Mouse (Mus musculus): ENCODE measurements around the gene Gm20388. TPM values are rescaled to one million over a fixed set of nuclear protein-coding genes. Genes with fewer than 3 reads are reported as not detected.

Gm20388 gene
- polyA plus RNA-seq, 1 experiment from 2014 or later: 5.3 TPM

GRCm38 (mm10) chr8:122764790-122765474 is 2854.3 kb downstream of the Gm20388 start:
- no peaks in the 10 kb centered on the region for H3K9me3 ChIP-seq (ENCODE audit: control insufficient read depth, low read length)
- 71% methylated on average over 7 of the region's 7 CpGs for WGBS
- peaks cover 13% of the 10 kb centered on the region; the same call in 1 of the 2 replicates for H3K27me3 ChIP-seq (replicated peaks; ENCODE audit: control insufficient read depth, insufficient read depth, low read length)
- H3K4me3 ChIP-seq (ENCODE audit: low read depth, low read length): no peak overlapping the region
- H3K27ac ChIP-seq (ENCODE audit: low read depth, low read length): no peak overlapping the region
- H3K4me1 ChIP-seq (replicated peaks; ENCODE audit: control insufficient read depth, insufficient read depth, low read length): peaks cover 20% of the 10 kb centered on the region
- no peak overlapping the region for H3K9ac ChIP-seq (ENCODE audit: low read depth, low read length)
- no peak for DNase-seq (ENCODE audit: low spot score)
- no peak for ATAC-seq (replicated peaks; ENCODE audit: low FRiP score)
- no peak overlapping the region for H3K4me2 ChIP-seq
- no peaks in the 10 kb centered on the region for H3K36me3 ChIP-seq (ENCODE audit: control insufficient read depth, insufficient read depth, low read length)

- 0 out of 2 replicates have a peak, but pooled peaks have one; percentile 27 for ATAC-seq (replicated peaks; ENCODE audit: low FRiP score)
- Histone ChIP-seq H3K36me3 (ENCODE audit: control insufficient read depth, insufficient read depth, low read length) (no peaks in the 10 kb centered on the region), H3K9me3 (ENCODE audit: control insufficient read depth, low read length) (no peaks in the 10 kb centered on the region), H3K27ac (ENCODE audit: low read depth, low read length) (no peak overlapping the region), H3K4me3 (ENCODE audit: low read depth, low read length) (no peak overlapping the region), H3K4me1 (replicated peaks; ENCODE audit: control insufficient read depth, insufficient read depth, low read length) (peaks cover 20% of the 10 kb centered on the region), H3K4me2 (no peak overlapping the region), H3K9ac (ENCODE audit: low read depth, low read length) (no peak overlapping the region), H3K27me3 (replicated peaks; ENCODE audit: control insufficient read depth, insufficient read depth, low read length) (peaks cover 19% of the 10 kb centered on the region; the same call in 1 of the 2 replicates)
- DNase-seq (ENCODE audit: low spot score): no peak
- 58% methylated on average over 5 of the region's 5 CpGs for WGBS
Measured at GRCm38 (mm10) chr8:122766189-122766588, 2855.5 kb downstream of the Gm20388 start.

- DNase-seq (ENCODE audit: low spot score): no peak
- no peaks in the 10 kb centered on the region for H3K36me3 ChIP-seq (ENCODE audit: control insufficient read depth, insufficient read depth, low read length)
- peaks cover 19% of the 10 kb centered on the region; the same call in 1 of the 2 replicates for H3K27me3 ChIP-seq (replicated peaks; ENCODE audit: control insufficient read depth, insufficient read depth, low read length)
- no peaks in the 10 kb centered on the region for H3K9me3 ChIP-seq (ENCODE audit: control insufficient read depth, low read length)
- H3K4me2 ChIP-seq: no peak overlapping the region
- no peak overlapping the region for H3K9ac ChIP-seq (ENCODE audit: low read depth, low read length)
- H3K4me3 ChIP-seq (ENCODE audit: low read depth, low read length): no peak overlapping the region
- ATAC-seq (replicated peaks; ENCODE audit: low FRiP score): no peak
- H3K27ac ChIP-seq (ENCODE audit: low read depth, low read length): no peak overlapping the region
- peaks cover 20% of the 10 kb centered on the region for H3K4me1 ChIP-seq (replicated peaks; ENCODE audit: control insufficient read depth, insufficient read depth, low read length)
- 75% methylated on average over 8 of the region's 8 CpGs for WGBS
Measured at GRCm38 (mm10) chr8:122766647-122767200, 2856.1 kb downstream of the Gm20388 start.

- H3K27me3 ChIP-seq (replicated peaks; ENCODE audit: control insufficient read depth, insufficient read depth, low read length): peaks cover 19% of the 10 kb centered on the region; the same call in 1 of the 2 replicates
- no peak for DNase-seq (ENCODE audit: low spot score)
- no peak overlapping the region for H3K9ac ChIP-seq (ENCODE audit: low read depth, low read length)
- H3K36me3 ChIP-seq (ENCODE audit: control insufficient read depth, insufficient read depth, low read length): no peaks in the 10 kb centered on the region
- H3K9me3 ChIP-seq (ENCODE audit: control insufficient read depth, low read length): no peaks in the 10 kb centered on the region
- peaks cover 20% of the 10 kb centered on the region for H3K4me1 ChIP-seq (replicated peaks; ENCODE audit: control insufficient read depth, insufficient read depth, low read length)
- no peak overlapping the region for H3K4me3 ChIP-seq (ENCODE audit: low read depth, low read length)
- WGBS: 33% methylated on average over 9 of the region's 9 CpGs
- ATAC-seq (replicated peaks; ENCODE audit: low FRiP score): no peak
- no peak overlapping the region for H3K4me2 ChIP-seq
- no peak overlapping the region for H3K27ac ChIP-seq (ENCODE audit: low read depth, low read length)
Measured at GRCm38 (mm10) chr8:122767229-122767628, 2856.6 kb downstream of the Gm20388 start.

GRCm38 (mm10) chr8:122769251-122770058 is 2858.8 kb downstream of the Gm20388 start:
- no peak for DNase-seq (ENCODE audit: low spot score)
- Histone ChIP-seq H3K36me3 (ENCODE audit: control insufficient read depth, insufficient read depth, low read length) (no peaks in the 10 kb centered on the region), H3K27me3 (replicated peaks; ENCODE audit: control insufficient read depth, insufficient read depth, low read length) (peaks cover 19% of the 10 kb centered on the region; the same call in 1 of the 2 replicates), H3K27ac (ENCODE audit: low read depth, low read length) (no peak overlapping the region), H3K4me3 (ENCODE audit: low read depth, low read length) (no peak overlapping the region), H3K4me2 (no peak overlapping the region), H3K9ac (ENCODE audit: low read depth, low read length) (no peak overlapping the region), H3K4me1 (replicated peaks; ENCODE audit: control insufficient read depth, insufficient read depth, low read length) (0 out of 2 replicates have a peak, but pooled peaks cover 5% of the 10 kb centered on the region), H3K9me3 (ENCODE audit: control insufficient read depth, low read length) (no peaks in the 10 kb centered on the region)
- no peak for ATAC-seq (replicated peaks; ENCODE audit: low FRiP score)
- 65% methylated on average over 24 of the region's 24 CpGs for WGBS

- Histone ChIP-seq H3K27me3 (replicated peaks; ENCODE audit: control insufficient read depth, insufficient read depth, low read length) (peaks cover 19% of the 10 kb centered on the region; the same call in 1 of the 2 replicates), H3K4me1 (replicated peaks; ENCODE audit: control insufficient read depth, insufficient read depth, low read length) (peaks cover 3% of the 10 kb centered on the region; the same call in 1 of the 2 replicates), H3K9ac (ENCODE audit: low read depth, low read length) (no peak overlapping the region), H3K4me2 (no peak overlapping the region), H3K36me3 (ENCODE audit: control insufficient read depth, insufficient read depth, low read length) (no peaks in the 10 kb centered on the region), H3K9me3 (ENCODE audit: control insufficient read depth, low read length) (no peaks in the 10 kb centered on the region), H3K27ac (ENCODE audit: low read depth, low read length) (no peak overlapping the region), H3K4me3 (ENCODE audit: low read depth, low read length) (no peak overlapping the region)
- 28% methylated on average over 10 of the region's 10 CpGs for WGBS
- no peak for ATAC-seq (replicated peaks; ENCODE audit: low FRiP score)
- DNase-seq (ENCODE audit: low spot score): no peak
Measured at GRCm38 (mm10) chr8:122772431-122773060, 2861.9 kb downstream of the Gm20388 start.

- Histone ChIP-seq H3K27ac (ENCODE audit: low read depth, low read length) (no peak within 1 kb of the TSS), H3K36me3 (ENCODE audit: control insufficient read depth, insufficient read depth, low read length) (no peaks in the 10 kb centered on the region), H3K4me3 (ENCODE audit: low read depth, low read length) (peak within 1 kb of the TSS; percentile 82), H3K9me3 (ENCODE audit: control insufficient read depth, low read length) (no peaks in the 10 kb centered on the region), H3K4me2 (peak within 1 kb of the TSS; percentile 69), H3K27me3 (replicated peaks; ENCODE audit: control insufficient read depth, insufficient read depth, low read length) (0 out of 2 replicates have a peak, but pooled peaks cover 3% of the 10 kb centered on the region), H3K9ac (ENCODE audit: low read depth, low read length) (peak within 1 kb of the TSS; percentile 85), H3K4me1 (replicated peaks; ENCODE audit: control insufficient read depth, insufficient read depth, low read length) (peaks cover 3% of the 10 kb centered on the region)
- 2% methylated on average over 50 of the region's 50 CpGs for WGBS
- DNase-seq (ENCODE audit: low spot score): peak; percentile 78
- ATAC-seq (replicated peaks; ENCODE audit: low FRiP score): peak; percentile 69
Measured at GRCm38 (mm10) chr8:122775285-122776155, 2864.9 kb downstream of the Gm20388 start, which contains the start of gene Acsf3. Gene Acsf3 (plus strand): TSS chr8:122775486.
